Mouse (Mus musculus) retina, adult 2 months (tissue): ENCODE data around the gene Ccm2.
A peak's percentile ranks its signal among the peaks of the same experiment; 100 is the strongest.
"Not testable (repeated sequence)": the region's sequence is repeated elsewhere in the genome, so short reads cannot be mapped to it uniquely, and the experiment has no call there.

ENCODE experiments used
- DNase-seq: peaks from one replicate; pipeline ENCODE4 v3.0.0-alpha.2; 2012; ENCODE audit warnings: low read depth, low spot score

The Ccm2 gene

DNA sequence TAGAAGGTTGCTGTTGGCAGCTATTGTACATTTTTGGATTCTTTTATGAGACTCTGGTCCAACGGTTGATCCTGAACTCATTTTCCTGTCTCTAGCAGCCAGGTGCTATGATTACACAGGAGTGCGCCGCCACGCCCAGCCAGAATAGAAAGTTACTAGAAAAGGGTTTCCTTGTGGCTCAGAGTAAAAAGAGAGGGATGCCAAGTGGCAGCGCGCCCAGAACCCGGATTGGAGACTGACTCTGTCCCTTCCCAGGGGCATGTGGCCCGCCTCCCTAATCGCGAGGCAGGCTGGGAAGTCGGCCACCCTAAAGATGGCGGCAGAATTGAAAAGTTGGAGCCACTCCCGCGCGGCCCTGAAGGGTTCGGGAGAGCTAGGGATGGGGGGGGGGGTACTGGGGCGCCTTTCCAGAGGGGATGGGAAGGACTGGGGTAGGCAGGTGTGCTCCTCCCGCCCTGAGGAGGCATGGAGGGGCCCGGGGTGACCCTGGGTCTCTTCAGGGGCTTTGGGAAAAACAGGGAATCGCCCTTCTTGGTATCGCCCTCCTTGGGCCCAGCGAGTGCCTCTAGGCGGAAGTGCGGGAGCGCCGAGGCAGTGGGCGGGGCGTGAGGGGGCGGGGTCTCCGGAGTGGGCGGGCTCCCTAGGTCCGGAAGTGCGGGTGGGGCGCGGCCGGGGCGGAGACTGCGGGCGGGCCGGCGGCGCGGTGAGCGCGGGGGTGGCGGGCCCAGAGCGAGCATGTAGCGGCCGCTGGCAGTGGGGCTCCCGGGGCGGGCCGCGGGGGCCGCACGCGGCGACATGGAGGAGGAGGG is at the start of gene Ccm2:
Gene Ccm2 (plus strand): TSS at position 683 of the 809 bp plus-strand sequence.
- DNase-seq = peak; percentile 84

GRCm38 (mm10) chr11:6497311-6497948 is 49.3 kb upstream of the Ccm2 start:
- DNase-seq = peak; percentile 73

DNA sequence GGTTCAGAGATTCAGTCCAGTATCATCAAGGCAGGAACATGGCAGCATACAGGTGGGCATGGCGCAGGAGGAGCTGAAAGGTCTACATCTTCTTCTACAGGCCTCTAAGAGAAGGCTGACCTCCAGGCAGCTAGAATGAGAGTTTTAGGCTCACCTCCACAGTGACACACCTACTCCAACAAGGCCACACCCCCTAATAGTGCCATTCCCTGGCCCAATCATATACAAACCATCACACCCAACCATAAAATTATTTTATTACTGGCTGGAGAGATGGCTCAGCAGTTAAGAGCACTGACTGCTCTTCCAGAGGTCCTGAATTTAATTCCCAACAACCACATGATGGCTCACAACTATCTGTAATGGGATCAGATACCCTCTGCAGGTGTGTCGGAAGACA is 44.2 kb upstream of the Ccm2 start:
- DNase-seq = no peak

DNA sequence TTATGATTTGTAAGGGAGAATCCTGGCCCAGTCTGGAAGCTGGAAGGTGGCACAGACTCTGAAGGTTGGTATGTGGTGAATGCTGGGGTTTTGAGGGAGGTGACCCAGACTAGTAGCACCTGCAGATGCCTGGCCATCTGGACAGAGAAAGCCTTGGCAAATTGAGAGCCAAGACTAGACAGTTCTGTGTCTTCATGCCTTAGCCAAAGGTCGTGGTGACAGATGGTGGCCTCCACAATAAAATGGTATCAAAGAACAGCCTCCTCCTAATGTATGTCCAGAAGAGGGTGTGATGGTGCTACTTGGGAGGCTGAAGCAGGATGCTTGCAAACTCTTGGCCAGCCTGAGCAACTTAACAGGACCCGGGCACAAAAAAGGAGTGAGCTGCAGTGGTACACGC is 42.5 kb upstream of the Ccm2 start:
- no peak for DNase-seq

DNA sequence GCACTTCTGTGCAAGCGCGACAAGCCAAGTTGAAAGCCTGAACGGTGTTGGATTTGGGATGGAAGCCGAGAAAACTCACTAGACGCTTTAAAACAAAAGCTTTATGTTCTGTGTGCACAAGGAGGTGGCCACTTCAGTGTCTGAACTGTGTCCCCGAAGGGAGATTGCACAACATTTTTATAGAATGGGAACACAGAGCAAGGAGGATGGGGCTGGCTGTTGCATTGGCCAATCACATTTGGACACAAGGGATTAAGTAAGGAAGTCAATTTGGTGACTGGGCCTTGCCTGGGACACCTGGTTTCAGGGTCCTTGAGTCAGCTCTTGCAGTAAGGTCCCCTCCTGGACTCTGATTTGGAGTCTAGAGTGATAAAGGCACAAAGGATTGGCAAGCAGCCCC is 42.0 kb upstream of the Ccm2 start:
- DNase-seq = no peak

DNA sequence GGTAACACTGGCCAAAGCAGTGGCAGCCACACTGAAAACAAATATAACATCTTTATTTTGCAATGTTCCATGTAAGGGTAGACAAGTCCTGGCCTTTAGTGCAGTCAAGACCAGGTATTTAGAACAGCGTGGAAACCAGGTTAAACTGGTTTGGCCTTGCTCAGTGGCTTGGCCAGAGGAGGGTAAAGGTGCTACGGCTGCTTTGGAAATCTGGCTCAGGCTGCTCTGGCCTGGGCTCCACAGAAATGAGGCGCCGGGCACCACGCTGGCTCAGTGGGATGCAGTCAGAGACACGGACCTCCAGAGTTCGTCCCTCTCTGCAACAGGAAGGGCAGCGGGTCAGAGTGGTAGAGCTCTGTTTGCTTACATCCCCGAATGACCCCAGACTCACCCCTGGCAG is 40.2 kb upstream of the Ccm2 start:
- DNase-seq = no peak

- DNase-seq = no peak
Measured at GRCm38 (mm10) chr11:6508269-6508876, 38.3 kb upstream of the Ccm2 start.

- peak; percentile 79 for DNase-seq
Measured at GRCm38 (mm10) chr11:6514837-6515236, 31.9 kb upstream of the Ccm2 start.

DNA sequence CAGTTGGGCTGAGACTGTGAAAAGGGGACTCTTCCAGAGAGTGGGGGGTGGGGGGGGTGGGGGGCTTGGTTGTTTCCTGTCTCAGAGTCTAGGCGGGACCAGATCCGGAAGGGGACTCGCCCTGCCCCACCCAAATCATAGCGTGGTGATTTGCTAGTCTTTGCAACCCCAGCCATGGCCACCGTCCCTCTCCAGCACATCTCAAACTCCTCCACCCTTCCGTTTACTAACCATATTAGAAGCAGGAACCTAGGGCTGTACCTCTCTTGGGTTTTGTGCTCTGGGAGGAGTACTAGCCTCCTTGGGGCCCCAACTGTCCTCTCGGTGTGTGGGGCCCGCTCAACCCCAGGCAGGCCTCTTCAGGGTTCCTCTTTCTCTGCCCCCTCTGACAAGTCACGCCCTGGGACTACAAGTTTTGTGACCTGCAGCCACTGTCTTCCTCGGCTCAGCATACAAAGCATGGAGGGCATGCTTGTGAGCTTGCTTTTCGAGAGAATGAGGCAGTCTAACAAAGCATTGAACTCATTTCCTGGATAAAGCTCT is 27.1 kb upstream of the Ccm2 start:
- no peak for DNase-seq

DNA sequence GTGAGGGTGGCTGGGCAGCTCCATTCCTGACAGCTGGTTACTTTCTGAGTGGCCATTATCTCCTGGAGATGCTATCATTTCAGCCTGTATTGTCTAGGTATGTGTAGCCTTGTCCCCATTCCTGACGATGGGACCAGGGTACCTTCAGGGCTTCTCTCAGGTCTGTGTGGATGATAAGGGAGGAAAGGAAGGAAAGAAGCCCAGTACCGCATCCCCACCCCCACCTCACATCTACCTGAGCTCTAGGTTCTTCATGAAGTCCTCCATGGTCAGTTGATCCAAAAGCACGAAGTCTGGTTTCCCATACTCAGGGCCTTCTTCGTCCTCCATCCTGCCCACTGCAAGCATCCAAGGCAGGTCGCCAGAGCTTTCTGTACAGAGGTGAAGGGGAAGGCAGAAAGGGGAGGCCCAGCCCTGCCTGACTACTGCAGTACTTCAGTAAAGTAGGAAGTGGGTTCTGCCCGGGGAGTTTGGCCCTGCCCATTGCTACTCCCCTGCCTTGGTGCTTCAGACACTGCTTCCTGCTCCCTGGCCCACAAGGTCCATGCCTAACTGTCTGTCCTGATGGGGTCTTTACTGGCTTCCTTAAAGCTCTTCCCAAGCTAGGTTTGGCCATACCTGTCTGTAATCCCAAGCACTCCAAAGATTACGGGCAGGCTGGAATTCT is 26.0 kb upstream of the Ccm2 start, which contains the start of gene Myo1g:
Gene Myo1g (minus strand): TSS at position 459 of the 667 bp plus-strand sequence.
- DNase-seq = no peak

DNA sequence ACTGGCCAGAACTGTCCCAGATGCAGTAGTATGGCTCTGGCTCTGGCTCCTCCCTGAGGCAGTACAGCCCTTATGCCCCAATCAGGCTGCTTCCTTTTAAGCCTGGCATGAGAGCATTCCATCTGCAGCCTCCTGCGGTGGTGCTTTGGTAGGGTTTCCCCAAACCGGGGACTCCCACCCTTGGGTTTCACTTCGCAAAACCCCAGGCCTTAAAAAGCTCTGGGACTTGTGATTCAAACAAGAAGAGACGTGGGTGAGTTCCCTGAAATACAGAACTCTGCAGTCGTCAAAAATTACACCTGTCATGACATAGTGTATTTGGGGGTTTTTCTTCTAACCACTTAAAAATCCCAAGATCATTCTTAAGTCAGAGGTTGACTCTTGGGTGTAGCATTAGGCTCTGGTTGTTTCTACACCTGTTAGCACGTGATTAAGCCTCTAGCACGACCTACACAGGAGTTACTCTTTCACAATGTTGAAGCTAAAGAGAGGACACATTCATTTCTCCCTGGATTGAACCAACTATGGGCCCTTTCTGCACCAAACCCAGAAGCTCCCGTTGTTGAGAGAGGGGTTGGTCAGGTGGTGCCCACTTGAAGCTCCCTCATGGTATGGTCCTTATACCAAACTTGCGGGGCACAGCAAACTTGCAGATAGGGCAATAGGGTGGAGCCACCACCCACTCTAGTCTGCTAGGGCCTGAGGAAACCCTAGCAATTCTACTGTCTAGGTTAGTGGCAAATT is 23.7 kb upstream of the Ccm2 start:
- no peak for DNase-seq

DNA sequence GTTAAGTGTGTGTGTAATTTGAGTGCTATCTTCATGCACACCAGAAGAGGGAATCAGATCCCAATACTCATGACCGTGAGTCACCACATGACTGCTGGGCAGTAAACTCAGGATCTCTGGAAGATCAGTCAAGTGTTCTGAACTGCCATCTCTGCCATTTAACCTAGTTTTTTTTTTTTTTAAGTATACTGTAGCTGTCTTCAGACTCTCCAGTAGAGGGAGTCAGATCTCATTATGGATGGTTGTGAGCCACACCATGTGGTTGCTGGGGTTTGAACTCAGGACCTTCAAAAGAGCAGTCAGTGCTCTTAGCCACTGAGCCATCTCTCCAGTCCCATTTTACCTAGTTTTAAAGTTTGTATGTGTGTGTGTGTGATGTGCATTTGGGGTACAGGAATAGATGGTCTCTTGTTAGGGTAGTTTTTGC is 23.0 kb upstream of the Ccm2 start:
- DNase-seq = no peak

GRCm38 (mm10) chr11:6524165-6524879 is 22.4 kb upstream of the Ccm2 start:
- no peak for DNase-seq

- DNase-seq = no peak
Measured at GRCm38 (mm10) chr11:6524880-6525238, 21.8 kb upstream of the Ccm2 start.

DNA sequence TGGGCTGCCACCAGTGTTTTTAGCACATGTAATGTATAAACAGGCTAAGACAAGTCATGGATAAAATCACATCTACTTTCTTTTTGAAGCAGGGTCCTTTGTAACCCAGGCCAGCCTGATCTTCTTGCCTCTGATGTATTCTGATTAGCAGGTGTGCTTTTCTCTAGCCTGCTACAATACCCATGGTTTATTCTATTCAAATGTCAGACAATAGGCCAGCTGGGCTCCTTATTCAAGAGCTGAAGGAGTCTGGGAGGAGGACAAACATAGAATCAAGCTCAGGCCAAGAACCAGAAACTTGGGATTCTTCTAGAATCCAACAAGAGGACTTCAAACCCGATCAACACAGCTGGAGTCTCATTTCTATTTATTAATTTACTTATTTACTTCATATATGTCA is 21.4 kb upstream of the Ccm2 start:
- DNase-seq = no peak

DNA sequence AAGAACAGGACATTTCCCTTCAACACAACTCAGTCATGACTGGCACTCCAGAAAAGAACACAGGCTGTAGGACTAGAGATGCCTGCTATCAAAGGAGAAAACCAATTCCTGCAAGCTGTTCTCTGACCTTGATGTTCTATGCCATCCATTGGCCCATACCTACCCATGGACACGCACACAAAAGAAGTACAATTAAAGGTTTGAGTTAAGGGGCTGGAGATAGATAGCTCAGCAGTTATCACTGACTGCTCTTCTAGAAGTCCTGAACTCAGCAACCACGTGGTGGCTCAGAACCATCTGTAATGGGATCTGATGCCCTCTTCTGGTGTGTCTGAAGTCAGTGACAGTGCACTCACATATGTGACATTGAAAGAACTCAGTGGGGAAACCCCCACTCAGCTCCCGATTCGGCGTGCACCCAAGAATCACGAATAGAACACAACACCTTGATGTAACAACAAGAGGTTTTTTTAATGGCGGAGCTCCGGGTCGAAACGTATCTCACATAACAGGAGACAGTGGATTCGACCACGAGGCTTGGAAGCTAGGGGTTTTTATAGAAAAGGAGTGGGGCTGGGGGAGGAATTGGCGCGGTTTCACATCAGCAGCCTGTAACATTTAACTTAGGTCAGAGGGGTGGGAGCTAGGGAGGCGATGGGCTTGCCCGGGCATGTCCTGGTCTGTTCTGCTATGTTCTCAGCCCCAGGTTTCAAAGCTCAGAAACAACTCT is 20.0 kb upstream of the Ccm2 start:
- not testable (repeated sequence) for DNase-seq

GRCm38 (mm10) chr11:6527256-6528185 is 19.2 kb upstream of the Ccm2 start:
- DNase-seq = no peak

- DNase-seq = peak; percentile 94
Measured at GRCm38 (mm10) chr11:6528186-6529006, 18.3 kb upstream of the Ccm2 start.
